Mouse (Mus musculus): ENCODE data around the gene Jazf1.

- TF ChIP-seq CTCF (IDR thresholded peaks at IDR 0.05; ENCODE audit: low read depth) (no peak), EP300 (IDR thresholded peaks at IDR 0.05; ENCODE audit: low read depth) (no peak)
These were observed 10.2 kb upstream of the Jazf1 start for GRCm38 (mm10) chr6:53078671-53079070.

All from liver, postnatal 0 days (tissue).